Mouse (Mus musculus) megakaryocyte, embryonic 14.5 days (primary cell): Measurements from ENCODE around the gene Dhx9.

Experiments
- FLI1 ChIP-seq: IDR thresholded peaks from 2 replicates; pipeline ENCODE4 v1.6.1; 2012; ENCODE audit warnings: low read length, inconsistent platforms, mixed read lengths
- GATA1 ChIP-seq: IDR thresholded peaks from 3 replicates; pipeline ENCODE4 v1.6.1; 2012; ENCODE audit warnings: mixed read lengths, low read length, inconsistent platforms, borderline replicate concordance

DNA sequence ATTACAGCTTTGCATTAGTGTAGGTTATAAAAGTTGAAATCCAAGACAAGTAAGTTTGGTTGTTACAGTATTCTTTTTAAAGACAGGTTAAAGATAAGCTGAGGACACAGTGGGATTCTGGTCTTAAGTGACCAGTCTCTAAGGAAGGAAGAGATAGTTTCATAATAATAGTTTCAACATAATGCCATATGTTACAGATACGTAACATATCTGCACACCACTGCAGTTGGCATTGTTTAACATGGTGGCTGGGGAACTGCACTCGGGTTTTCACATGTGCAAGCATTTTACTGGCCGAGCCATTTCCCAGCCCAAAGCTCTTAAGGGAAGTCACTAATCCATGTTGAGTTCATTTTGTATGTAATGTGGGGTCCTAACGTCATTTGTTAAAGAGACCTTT, 43.8 kb downstream of the Dhx9 start:
- no peak for TF ChIP-seq GATA1
- no peak for TF ChIP-seq FLI1
